Mouse (Mus musculus): ENCODE measurements around the gene Ube4a. TPM values are rescaled to one million over a fixed set of nuclear protein-coding genes. Genes with fewer than 3 reads are reported as not detected.

Gene Ube4a
- polyA plus RNA-seq, 1 experiment from 2014 or later, result 25.7 TPM

GRCm38 (mm10) chr9:44921123-44921468, 44.3 kb downstream of the Ube4a start:
- peak overlapping the region; percentile 94 for H3K27ac ChIP-seq
- peak overlapping the region; percentile 66 for H3K4me2 ChIP-seq
- H3K9me3 ChIP-seq, result no peaks in the 10 kb centered on the region
- WGBS, result under 1% methylated on average over 8 of the region's 8 CpGs
- H3K4me1 ChIP-seq, result peaks cover 17% of the 10 kb centered on the region
- H3K9ac ChIP-seq, result peak overlapping the region; percentile 47
- no peaks in the 10 kb centered on the region for H3K36me3 ChIP-seq
- no peaks in the 10 kb centered on the region for H3K27me3 ChIP-seq
- ATAC-seq (ENCODE audit: borderline replicate concordance, extremely low read depth, low FRiP score, low TSS enrichment), result peak; percentile 90
- H3K4me3 ChIP-seq, result peak overlapping the region; percentile 92

- Histone ChIP-seq H3K4me3 (peak within 1 kb of the TSS; percentile 92), H3K27me3 (no peaks in the 10 kb centered on the region), H3K27ac (peak within 1 kb of the TSS; percentile 94), H3K4me2 (peak within 1 kb of the TSS; percentile 66), H3K4me1 (peaks cover 19% of the 10 kb centered on the region), H3K9me3 (no peaks in the 10 kb centered on the region), H3K36me3 (no peaks in the 10 kb centered on the region), H3K9ac (peak within 1 kb of the TSS; percentile 97)
- ATAC-seq (ENCODE audit: borderline replicate concordance, extremely low read depth, low FRiP score, low TSS enrichment), result peak; percentile 90
- WGBS, result under 1% methylated on average over 48 of the region's 48 CpGs
Measured at GRCm38 (mm10) chr9:44920374-44921122, 44.9 kb downstream of the Ube4a start, which contains the start of gene Atp5l. Gene Atp5l (minus strand): TSS chr9:44920742.

DNA sequence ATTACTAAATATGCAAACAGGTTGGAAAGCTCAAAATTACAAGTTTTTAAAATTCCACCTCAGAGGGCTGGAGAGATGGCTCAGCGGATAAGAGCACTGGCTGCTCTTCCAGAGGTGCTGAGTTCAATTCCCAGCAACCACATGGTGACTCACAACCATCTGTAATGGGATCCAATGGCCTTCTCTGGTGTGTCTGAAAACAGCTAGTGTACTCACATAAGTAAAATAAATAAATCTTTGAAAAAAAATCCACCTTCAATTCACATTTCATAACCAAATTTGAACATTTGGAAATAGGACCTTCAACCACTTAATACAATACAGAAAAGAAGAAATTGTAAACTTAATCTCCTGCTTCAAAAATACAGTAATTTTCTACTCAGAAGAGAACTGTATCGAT, 45.8 kb downstream of the Ube4a start:
- Histone ChIP-seq H3K9me3 (no peaks in the 10 kb centered on the region), H3K4me2 (peak overlapping the region; percentile 66), H3K36me3 (no peaks in the 10 kb centered on the region), H3K4me3 (peak overlapping the region; percentile 92), H3K27me3 (no peaks in the 10 kb centered on the region), H3K27ac (no peak overlapping the region), H3K4me1 (peaks cover 28% of the 10 kb centered on the region), H3K9ac (peak overlapping the region; percentile 97)
- 37% methylated on average over 2 of the region's 2 CpGs for WGBS
- no peak for ATAC-seq (ENCODE audit: borderline replicate concordance, extremely low read depth, low FRiP score, low TSS enrichment)

GRCm38 (mm10) chr9:44916196-44916595, 49.2 kb downstream of the Ube4a start:
- H3K36me3 ChIP-seq, result peaks cover 16% of the 10 kb centered on the region
- peaks cover 23% of the 10 kb centered on the region for H3K4me1 ChIP-seq
- H3K27me3 ChIP-seq, result no peaks in the 10 kb centered on the region
- H3K4me2 ChIP-seq, result no peak overlapping the region
- no peak overlapping the region for H3K9ac ChIP-seq
- ATAC-seq (ENCODE audit: borderline replicate concordance, extremely low read depth, low FRiP score, low TSS enrichment), result no peak
- no peaks in the 10 kb centered on the region for H3K9me3 ChIP-seq
- WGBS, result 40% methylated on average over 1 of the region's 1 CpGs
- no peak overlapping the region for H3K4me3 ChIP-seq
- no peak overlapping the region for H3K27ac ChIP-seq

DNA sequence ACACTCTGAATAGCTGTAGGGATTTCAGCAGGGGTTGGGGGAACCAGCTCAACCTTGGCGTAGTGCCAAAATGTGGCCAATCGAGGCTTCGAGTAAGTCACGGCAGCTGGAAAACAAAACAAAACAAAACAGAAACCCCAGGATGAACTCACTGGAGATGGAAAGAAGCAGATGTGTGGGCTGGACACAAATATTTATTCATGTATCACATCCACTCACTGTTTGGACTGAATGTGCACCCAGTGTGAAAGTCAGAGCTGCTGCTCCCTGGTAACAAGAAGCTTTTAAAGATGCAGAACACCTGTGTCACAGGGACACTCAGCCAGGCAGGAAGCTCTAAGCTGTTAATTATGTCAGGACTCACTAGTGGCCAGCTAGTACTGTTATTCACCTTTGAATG, 50.7 kb downstream of the Ube4a start:
- no peak overlapping the region for H3K4me3 ChIP-seq
- 30% methylated on average over 4 of the region's 4 CpGs for WGBS
- H3K9ac ChIP-seq, result no peak overlapping the region
- H3K4me1 ChIP-seq, result peaks cover 22% of the 10 kb centered on the region
- H3K27me3 ChIP-seq, result no peaks in the 10 kb centered on the region
- ATAC-seq (ENCODE audit: borderline replicate concordance, extremely low read depth, low FRiP score, low TSS enrichment), result no peak
- H3K4me2 ChIP-seq, result no peak overlapping the region
- H3K36me3 ChIP-seq, result peaks cover 27% of the 10 kb centered on the region
- no peak overlapping the region for H3K27ac ChIP-seq
- no peaks in the 10 kb centered on the region for H3K9me3 ChIP-seq

DNA sequence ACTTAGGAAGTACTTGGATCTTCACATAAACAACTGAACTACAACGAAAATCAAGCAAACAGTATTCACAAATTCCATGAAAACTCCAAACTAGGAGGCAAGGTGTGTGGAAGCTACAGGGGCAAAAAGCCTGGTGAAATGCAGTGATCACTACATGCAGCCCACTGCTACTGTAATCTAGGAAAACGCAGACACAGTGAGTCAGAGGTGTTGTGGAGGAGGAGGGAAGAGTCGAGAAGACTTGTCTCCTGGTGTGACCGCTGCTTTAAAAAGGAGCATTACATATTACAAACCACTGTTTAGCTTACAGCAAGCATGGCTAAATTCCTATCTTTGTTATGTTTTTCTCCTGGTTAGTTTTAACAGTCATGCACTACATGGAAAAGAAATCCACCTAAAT, 54.0 kb downstream of the Ube4a start:
- Histone ChIP-seq H3K4me1 (peaks cover 13% of the 10 kb centered on the region), H3K36me3 (peaks cover 27% of the 10 kb centered on the region), H3K27ac (no peak overlapping the region), H3K27me3 (no peaks in the 10 kb centered on the region), H3K4me3 (no peak overlapping the region), H3K4me2 (no peak overlapping the region), H3K9me3 (no peaks in the 10 kb centered on the region), H3K9ac (no peak overlapping the region)
- WGBS, result 95% methylated on average over 4 of the region's 4 CpGs
- no peak for ATAC-seq (ENCODE audit: borderline replicate concordance, extremely low read depth, low FRiP score, low TSS enrichment)

GRCm38 (mm10) chr9:44905620-44906019, 59.8 kb downstream of the Ube4a start:
- Histone ChIP-seq H3K4me2 (no peak overlapping the region), H3K27ac (no peak overlapping the region), H3K4me3 (no peak overlapping the region), H3K27me3 (no peaks in the 10 kb centered on the region), H3K36me3 (peaks cover 5% of the 10 kb centered on the region), H3K9ac (no peak overlapping the region), H3K4me1 (0 out of 2 replicates have a peak, but pooled peaks cover 6% of the 10 kb centered on the region), H3K9me3 (no peaks in the 10 kb centered on the region)
- ATAC-seq (ENCODE audit: borderline replicate concordance, extremely low read depth, low FRiP score, low TSS enrichment), result no peak
- WGBS, result 49% methylated on average over 4 of the region's 4 CpGs

DNA sequence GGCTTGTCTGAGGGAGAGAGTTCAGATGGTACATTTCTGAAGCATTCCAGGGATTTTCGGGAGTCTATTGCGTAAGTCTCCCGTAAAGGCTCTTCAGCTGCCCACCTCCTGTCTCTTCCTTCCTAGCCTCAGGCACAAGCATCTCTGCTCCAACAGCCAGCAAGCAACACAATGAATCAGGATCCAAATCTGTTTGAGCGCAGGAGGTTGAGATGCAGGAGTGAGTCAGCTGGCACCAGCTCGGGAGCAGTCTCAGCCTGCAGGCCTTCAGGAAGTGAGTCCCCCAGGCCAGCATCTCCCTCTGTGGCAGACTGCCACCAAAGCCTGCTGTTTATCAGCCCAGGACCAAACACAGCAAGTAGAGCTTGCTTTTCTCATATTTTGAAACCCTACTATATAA, 60.4 kb downstream of the Ube4a start:
- Histone ChIP-seq H3K9ac (no peak overlapping the region), H3K4me1 (0 out of 2 replicates have a peak, but pooled peaks cover 6% of the 10 kb centered on the region), H3K4me2 (no peak overlapping the region), H3K36me3 (no peaks in the 10 kb centered on the region), H3K27me3 (no peaks in the 10 kb centered on the region), H3K9me3 (no peaks in the 10 kb centered on the region), H3K27ac (no peak overlapping the region), H3K4me3 (no peak overlapping the region)
- ATAC-seq (ENCODE audit: borderline replicate concordance, extremely low read depth, low FRiP score, low TSS enrichment), result no peak
- WGBS, result 45% methylated on average over 5 of the region's 5 CpGs

GRCm38 (mm10) chr9:44903856-44904255, 61.5 kb downstream of the Ube4a start:
- 0 out of 2 replicates have a peak, but pooled peaks cover 6% of the 10 kb centered on the region for H3K4me1 ChIP-seq
- no peak overlapping the region for H3K4me3 ChIP-seq
- H3K9me3 ChIP-seq, result no peaks in the 10 kb centered on the region
- H3K36me3 ChIP-seq, result no peaks in the 10 kb centered on the region
- no peak overlapping the region for H3K4me2 ChIP-seq
- ATAC-seq (ENCODE audit: borderline replicate concordance, extremely low read depth, low FRiP score, low TSS enrichment), result no peak
- no peak overlapping the region for H3K27ac ChIP-seq
- no peaks in the 10 kb centered on the region for H3K27me3 ChIP-seq
- H3K9ac ChIP-seq, result no peak overlapping the region
- WGBS, result 73% methylated on average over 4 of the region's 4 CpGs

- Histone ChIP-seq H3K4me2 (no peak overlapping the region), H3K36me3 (no peaks in the 10 kb centered on the region), H3K27me3 (no peaks in the 10 kb centered on the region), H3K9ac (no peak overlapping the region), H3K4me1 (0 out of 2 replicates have a peak, but pooled peaks cover 6% of the 10 kb centered on the region), H3K4me3 (no peak overlapping the region), H3K9me3 (no peaks in the 10 kb centered on the region), H3K27ac (no peak overlapping the region)
- WGBS, result 62% methylated on average over 4 of the region's 4 CpGs
- ATAC-seq (ENCODE audit: borderline replicate concordance, extremely low read depth, low FRiP score, low TSS enrichment), result no peak
Measured at GRCm38 (mm10) chr9:44900402-44900801, 65.0 kb downstream of the Ube4a start.

GRCm38 (mm10) chr9:44899716-44900115, 65.7 kb downstream of the Ube4a start:
- 0 out of 2 replicates have a peak, but pooled peaks cover under 1% of the 10 kb centered on the region for H3K4me1 ChIP-seq
- no peak overlapping the region for H3K27ac ChIP-seq
- H3K27me3 ChIP-seq, result no peaks in the 10 kb centered on the region
- no peak for ATAC-seq (ENCODE audit: borderline replicate concordance, extremely low read depth, low FRiP score, low TSS enrichment)
- no peaks in the 10 kb centered on the region for H3K36me3 ChIP-seq
- no peak overlapping the region for H3K4me2 ChIP-seq
- no peaks in the 10 kb centered on the region for H3K9me3 ChIP-seq
- 66% methylated on average over 3 of the region's 3 CpGs for WGBS
- H3K4me3 ChIP-seq, result no peak overlapping the region
- H3K9ac ChIP-seq, result no peak overlapping the region

GRCm38 (mm10) chr9:44897024-44897423, 68.4 kb downstream of the Ube4a start:
- H3K36me3 ChIP-seq, result no peaks in the 10 kb centered on the region
- H3K9me3 ChIP-seq, result no peaks in the 10 kb centered on the region
- WGBS, result 49% methylated on average over 4 of the region's 4 CpGs
- ATAC-seq (ENCODE audit: borderline replicate concordance, extremely low read depth, low FRiP score, low TSS enrichment), result no peak
- no peak overlapping the region for H3K4me2 ChIP-seq
- H3K4me3 ChIP-seq, result no peak overlapping the region
- H3K4me1 ChIP-seq, result no peaks in the 10 kb centered on the region
- H3K9ac ChIP-seq, result no peak overlapping the region
- H3K27me3 ChIP-seq, result no peaks in the 10 kb centered on the region
- no peak overlapping the region for H3K27ac ChIP-seq

Measured in lung, embryonic 15.5 days (tissue).